Mouse (Mus musculus) megakaryocyte progenitor cell, adult 5-6 weeks (primary cell): ENCODE data around the gene Rad52. TPM values are rescaled to one million over a fixed set of nuclear protein-coding genes. Genes with fewer than 3 reads are reported as not detected.
A peak's percentile ranks its signal among the peaks of the same experiment; 100 is the strongest.

Experiments used
- ATAC-seq: replicated peaks from 2 replicates; pipeline ENCODE4 v1.8.0; 2016; ENCODE audit warnings: mild to moderate bottlenecking, moderate TSS enrichment, inconsistent platforms; ENCODE audit not compliant: poor library complexity
- total RNA-seq, 2 experiments: library from RNA; stranded (forward) in 1 of 2; stranded (reverse) in 1 of 2; fragments of 157-497, 149-512 nt in 1 of 2; fragments of 200-1000 nt in 1 of 2; gene quantifications; 2 replicates each; pipeline versions ENCODE4 v1.2.3 to v1.2.4; 2015 to 2017

Rad52 gene
- total RNA-seq (2015) (23.2 and 27.7 TPM in 2 replicates), total RNA-seq (2017) (20.4 and 26.3 TPM in 2 replicates)

GRCm38 (mm10) chr6:119902204-119903080 is at the start of gene Rad52:
Gene Rad52 (plus strand): TSS chr6:119902698.
- peak; percentile 93 for ATAC-seq

GRCm38 (mm10) chr6:119854156-119854555 is 48.3 kb upstream of the Rad52 start:
- no peak for ATAC-seq

GRCm38 (mm10) chr6:119855471-119855870 is 47.0 kb upstream of the Rad52 start:
- ATAC-seq = no peak

GRCm38 (mm10) chr6:119860236-119860635 is 42.3 kb upstream of the Rad52 start:
- no peak for ATAC-seq

GRCm38 (mm10) chr6:119861519-119861918 is 41.0 kb upstream of the Rad52 start:
- no peak for ATAC-seq

GRCm38 (mm10) chr6:119864341-119865034 is 38.0 kb upstream of the Rad52 start:
- no peak for ATAC-seq

GRCm38 (mm10) chr6:119883151-119883550 is 19.3 kb upstream of the Rad52 start:
- peak; percentile 48; the same call in 1 of the 2 replicates for ATAC-seq

GRCm38 (mm10) chr6:119892711-119893110 is 9.8 kb upstream of the Rad52 start:
- ATAC-seq = peak; percentile 82

- no peak for ATAC-seq
These were observed 737 bp downstream of the Rad52 start for GRCm38 (mm10) chr6:119903081-119903789.

GRCm38 (mm10) chr6:119905461-119905860 is 3.0 kb downstream of the Rad52 start:
- ATAC-seq = no peak

- peak; percentile 18; the same call in 1 of the 2 replicates for ATAC-seq
These were observed 9.5 kb downstream of the Rad52 start for GRCm38 (mm10) chr6:119912046-119912445.

GRCm38 (mm10) chr6:119915710-119916109 is 13.2 kb downstream of the Rad52 start:
- ATAC-seq = peak; percentile 63

- peak; percentile 90 for ATAC-seq
These were observed 16.2 kb downstream of the Rad52 start for GRCm38 (mm10) chr6:119918561-119919181.

- ATAC-seq = no peak
These were observed 19.6 kb downstream of the Rad52 start for GRCm38 (mm10) chr6:119922136-119922535.

GRCm38 (mm10) chr6:119922544-119922943 is 20.0 kb downstream of the Rad52 start:
- no peak for ATAC-seq

GRCm38 (mm10) chr6:119924235-119925005 is 21.9 kb downstream of the Rad52 start:
- ATAC-seq = peak; percentile 64
